Mouse (Mus musculus): ENCODE results near the gene Myom1.
A peak's percentile ranks its signal among the peaks of the same experiment; 100 is the strongest.
"Not testable (repeated sequence)": the region's sequence is repeated elsewhere in the genome, so short reads cannot be mapped to it uniquely, and the experiment has no call there.

Gene Myom1

GRCm38 (mm10) chr17:71002081-71002743 lies at the start of gene Myom1:
TSS of gene Myom1 (plus strand) at chr17:71002633.
- DNase-seq, result peak; percentile 100

GRCm38 (mm10) chr17:70963546-70963945 lies 38.9 kb upstream of the Myom1 start:
- peak; percentile 86 for DNase-seq

GRCm38 (mm10) chr17:70965281-70965680 lies 37.2 kb upstream of the Myom1 start:
- no peak for DNase-seq

- DNase-seq, result no peak
These were observed 36.3 kb upstream of the Myom1 start for GRCm38 (mm10) chr17:70966126-70966525.

- peak; percentile 12 for DNase-seq
These were observed 35.2 kb upstream of the Myom1 start for GRCm38 (mm10) chr17:70967191-70967590.

- DNase-seq, result peak; percentile 21
These were observed 34.8 kb upstream of the Myom1 start for GRCm38 (mm10) chr17:70967646-70968045.

GRCm38 (mm10) chr17:70968606-70969191 lies 33.7 kb upstream of the Myom1 start:
- peak; percentile 17 for DNase-seq

- DNase-seq, result no peak
These were observed 31.2 kb upstream of the Myom1 start for GRCm38 (mm10) chr17:70971206-70971605.

- DNase-seq, result no peak
These were observed 29.0 kb upstream of the Myom1 start for GRCm38 (mm10) chr17:70973398-70973797.

- not testable (repeated sequence) for DNase-seq
These were observed 28.4 kb upstream of the Myom1 start for GRCm38 (mm10) chr17:70974065-70974464.

- no peak for DNase-seq
These were observed 24.6 kb upstream of the Myom1 start for GRCm38 (mm10) chr17:70977799-70978198.

GRCm38 (mm10) chr17:70979345-70980223 lies 22.8 kb upstream of the Myom1 start:
- DNase-seq, result peak; percentile 26

- DNase-seq, result no peak
These were observed 16.7 kb upstream of the Myom1 start for GRCm38 (mm10) chr17:70985501-70986354.

GRCm38 (mm10) chr17:70986355-70986740 lies 16.1 kb upstream of the Myom1 start:
- DNase-seq, result no peak

GRCm38 (mm10) chr17:70986831-70987660 lies 15.4 kb upstream of the Myom1 start:
- DNase-seq, result no peak

GRCm38 (mm10) chr17:70988337-70988767 lies 14.1 kb upstream of the Myom1 start:
- peak; percentile 39 for DNase-seq

- no peak for DNase-seq
These were observed 13.0 kb upstream of the Myom1 start for GRCm38 (mm10) chr17:70989430-70989829.

GRCm38 (mm10) chr17:70989991-70990390 lies 12.4 kb upstream of the Myom1 start:
- DNase-seq, result peak; percentile 63

- peak; percentile 92 for DNase-seq
These were observed 11.8 kb upstream of the Myom1 start for GRCm38 (mm10) chr17:70990403-70991303.
